Mouse (Mus musculus) CH12.LX (cell line): Measurements from ENCODE around the gene Cd37. TPM values are rescaled to one million over a fixed set of nuclear protein-coding genes. Genes with fewer than 3 reads are reported as not detected.

Source experiments
- polyA plus RNA-seq: library from polyadenylated mRNA; unstranded; fragments of >175 nt; gene quantifications from 2 replicates; pipeline ENCODE4 v1.2.1, GENCODE M21; 2012; ENCODE audit warnings: low read depth; ENCODE audit not compliant: insufficient read length
- total RNA-seq, 2 experiments: library from RNA; depleted of rRNA; stranded (reverse); fragments of 300-350 nt in 1 of 2; fragments of >200 nt in 1 of 2; gene quantifications; 2 replicates each; pipeline ENCODE4 v1.2.3; 2012 to 2014

Gene Cd37
- total and polyA plus RNA-seq, 3 experiments, result 73.8 to 437 (median 91.1) TPM

Other genes with a start within 250 kb of the Cd37 start
Only the 20 nearest of the 38 such genes appear.
- 0.38 and 0.42 TPM in 2 replicates for gene Rcn3, start 146.9 kb downstream of the Cd37 start, total RNA-seq (2012; rRNA removed)
- gene Rcn3, start 146.9 kb downstream of the Cd37 start, total RNA-seq (2014; rRNA removed), result not detected in 2 replicates
- gene Rcn3, start 146.9 kb downstream of the Cd37 start, polyA plus RNA-seq, result not detected in 2 replicates
- 0.13 and 0.17 TPM in 2 replicates for gene Fcgrt, start 135.3 kb downstream of the Cd37 start, total RNA-seq (2012; rRNA removed)
- gene Fcgrt, start 135.3 kb downstream of the Cd37 start, total RNA-seq (2014; rRNA removed), result not detected in 2 replicates
- gene Fcgrt, start 135.3 kb downstream of the Cd37 start, polyA plus RNA-seq, result 0.15 and 0.16 TPM in 2 replicates
- gene Rps11, start 114.7 kb downstream of the Cd37 start, total RNA-seq (2012; rRNA removed), result 1,839 and 2,104 TPM in 2 replicates
- gene Rps11, start 114.7 kb downstream of the Cd37 start, total RNA-seq (2014; rRNA removed), result 898 and 923 TPM in 2 replicates
- 1,465 and 1,699 TPM in 2 replicates for gene Rps11, start 114.7 kb downstream of the Cd37 start, polyA plus RNA-seq
- 5,043 and 5,211 TPM in 2 replicates for gene Rpl13a, start 110.4 kb downstream of the Cd37 start, total RNA-seq (2012; rRNA removed)
- 2,822 and 2,851 TPM in 2 replicates for gene Rpl13a, start 110.4 kb downstream of the Cd37 start, total RNA-seq (2014; rRNA removed)
- 4,154 and 5,174 TPM in 2 replicates for gene Rpl13a, start 110.4 kb downstream of the Cd37 start, polyA plus RNA-seq
- gene Gm45713, start 102.9 kb downstream of the Cd37 start, total RNA-seq (2012; rRNA removed), result 1.3 and 2.2 TPM in 2 replicates
- not detected in 2 replicates for gene Gm45713, start 102.9 kb downstream of the Cd37 start, total RNA-seq (2014; rRNA removed)
- gene Gm45713, start 102.9 kb downstream of the Cd37 start, polyA plus RNA-seq, result 1.4 TPM in 1 of 2 replicates, not detected in the other
- gene Flt3l, start 102.7 kb downstream of the Cd37 start, total RNA-seq (2012; rRNA removed), result 4.0 and 4.9 TPM in 2 replicates
- 4.3 and 4.6 TPM in 2 replicates for gene Flt3l, start 102.7 kb downstream of the Cd37 start, total RNA-seq (2014; rRNA removed)
- 11.4 and 14.9 TPM in 2 replicates for gene Flt3l, start 102.7 kb downstream of the Cd37 start, polyA plus RNA-seq
- 69.3 and 74.1 TPM in 2 replicates for gene Pih1d1, start 84.8 kb downstream of the Cd37 start, total RNA-seq (2012; rRNA removed)
- 37.2 and 37.4 TPM in 2 replicates for gene Pih1d1, start 84.8 kb downstream of the Cd37 start, total RNA-seq (2014; rRNA removed)
- 44.6 and 50.3 TPM in 2 replicates for gene Pih1d1, start 84.8 kb downstream of the Cd37 start, polyA plus RNA-seq
- gene Aldh16a1, start 84.5 kb downstream of the Cd37 start, total RNA-seq (2012; rRNA removed), result 41.6 and 45.1 TPM in 2 replicates
- gene Aldh16a1, start 84.5 kb downstream of the Cd37 start, total RNA-seq (2014; rRNA removed), result 26.9 and 27.8 TPM in 2 replicates
- gene Aldh16a1, start 84.5 kb downstream of the Cd37 start, polyA plus RNA-seq, result 49.8 and 53.5 TPM in 2 replicates
- not detected in 2 replicates for gene Slc17a7, start 75.2 kb downstream of the Cd37 start, total RNA-seq (2012; rRNA removed)
- not detected in 2 replicates for gene Slc17a7, start 75.2 kb downstream of the Cd37 start, total RNA-seq (2014; rRNA removed)
- 0.11 TPM in 1 of 2 replicates, not detected in the other for gene Slc17a7, start 75.2 kb downstream of the Cd37 start, polyA plus RNA-seq
- gene Gfy, start 59.5 kb downstream of the Cd37 start, total RNA-seq (2012; rRNA removed), result not detected in 2 replicates
- gene Gfy, start 59.5 kb downstream of the Cd37 start, total RNA-seq (2014; rRNA removed), result not detected in 2 replicates
- gene Gfy, start 59.5 kb downstream of the Cd37 start, polyA plus RNA-seq, result not detected in 2 replicates
- not detected in 2 replicates for gene Pth2, start 58.1 kb downstream of the Cd37 start, total RNA-seq (2012; rRNA removed)
- not detected in 2 replicates for gene Pth2, start 58.1 kb downstream of the Cd37 start, total RNA-seq (2014; rRNA removed)
- gene Pth2, start 58.1 kb downstream of the Cd37 start, polyA plus RNA-seq, result not detected in 2 replicates
- 0.04 TPM in 1 of 2 replicates, not detected in the other for gene Ccdc155, start 34.2 kb downstream of the Cd37 start, total RNA-seq (2012; rRNA removed)
- gene Ccdc155, start 34.2 kb downstream of the Cd37 start, total RNA-seq (2014; rRNA removed), result not detected in 2 replicates
- not detected in 2 replicates for gene Ccdc155, start 34.2 kb downstream of the Cd37 start, polyA plus RNA-seq
- 1.3 and 1.6 TPM in 2 replicates for gene Dkkl1, start 27.0 kb downstream of the Cd37 start, total RNA-seq (2012; rRNA removed)
- 0.22 and 0.24 TPM in 2 replicates for gene Dkkl1, start 27.0 kb downstream of the Cd37 start, total RNA-seq (2014; rRNA removed)
- gene Dkkl1, start 27.0 kb downstream of the Cd37 start, polyA plus RNA-seq, result 0.44 and 0.60 TPM in 2 replicates
- gene Tead2, start 23.4 kb downstream of the Cd37 start, total RNA-seq (2012; rRNA removed), result 0.38 and 0.71 TPM in 2 replicates
- 0.31 and 0.84 TPM in 2 replicates for gene Tead2, start 23.4 kb downstream of the Cd37 start, total RNA-seq (2014; rRNA removed)
- 2.5 and 3.0 TPM in 2 replicates for gene Tead2, start 23.4 kb downstream of the Cd37 start, polyA plus RNA-seq
- gene Slc6a16, start 2.0 kb upstream of the Cd37 start, total RNA-seq (2012; rRNA removed), result 0.08 TPM in 1 of 2 replicates, not detected in the other
- gene Slc6a16, start 2.0 kb upstream of the Cd37 start, total RNA-seq (2014; rRNA removed), result 0.13 TPM in 1 of 2 replicates, not detected in the other
- 0.37 and 0.49 TPM in 2 replicates for gene Slc6a16, start 2.0 kb upstream of the Cd37 start, polyA plus RNA-seq
- gene Slc6a21, start 38.4 kb upstream of the Cd37 start, total RNA-seq (2012; rRNA removed), result not detected in 2 replicates
- gene Slc6a21, start 38.4 kb upstream of the Cd37 start, total RNA-seq (2014; rRNA removed), result not detected in 2 replicates
- gene Slc6a21, start 38.4 kb upstream of the Cd37 start, polyA plus RNA-seq, result not detected in 2 replicates
- gene Trpm4, start 94.7 kb upstream of the Cd37 start, total RNA-seq (2012; rRNA removed), result 10.7 and 17.6 TPM in 2 replicates
- 8.6 and 12.0 TPM in 2 replicates for gene Trpm4, start 94.7 kb upstream of the Cd37 start, total RNA-seq (2014; rRNA removed)
- gene Trpm4, start 94.7 kb upstream of the Cd37 start, polyA plus RNA-seq, result 9.3 and 11.0 TPM in 2 replicates
- gene Hrc, start 96.2 kb upstream of the Cd37 start, total RNA-seq (2012; rRNA removed), result 0.13 and 0.21 TPM in 2 replicates
- not detected in 2 replicates for gene Hrc, start 96.2 kb upstream of the Cd37 start, total RNA-seq (2014; rRNA removed)
- gene Hrc, start 96.2 kb upstream of the Cd37 start, polyA plus RNA-seq, result 0.10 and 0.16 TPM in 2 replicates
- 1.5 and 1.9 TPM in 2 replicates for gene Ppfia3, start 127.9 kb upstream of the Cd37 start, total RNA-seq (2012; rRNA removed)
- 0.21 and 0.32 TPM in 2 replicates for gene Ppfia3, start 127.9 kb upstream of the Cd37 start, total RNA-seq (2014; rRNA removed)
- 0.57 and 0.61 TPM in 2 replicates for gene Ppfia3, start 127.9 kb upstream of the Cd37 start, polyA plus RNA-seq
- 4.4 and 5.0 TPM in 2 replicates for gene Lin7b, start 131.5 kb upstream of the Cd37 start, total RNA-seq (2012; rRNA removed)
- gene Lin7b, start 131.5 kb upstream of the Cd37 start, total RNA-seq (2014; rRNA removed), result 3.5 and 3.8 TPM in 2 replicates
- 7.4 and 10.4 TPM in 2 replicates for gene Lin7b, start 131.5 kb upstream of the Cd37 start, polyA plus RNA-seq